25 mouse cellular contexts compared by ENCODE assay signal in genomic region chr19:21520280-21520679, GRCm38 (mm10). TPM values are rescaled to one million over a fixed set of nuclear protein-coding genes. Genes with fewer than 3 reads are reported as not detected.
"Had no signal": no experiment of that assay in that cellular context is flagged by ENCODE, and none has a peak within 500 bp of the region (broad histone marks: within the 10 kb centered on the region; RNA-seq: fewer than 3 reads in every experiment).

No protein-coding gene starts in this region.

- H3K4me2 ChIP-seq: heart, embryonic 12.5 days; hindbrain, embryonic 12.5 days; hindbrain, embryonic 14.5 days; intestine, embryonic 15.5 days; limb, embryonic 13.5 days; limb, embryonic 15.5 days; liver, embryonic 12.5 days had no signal

- H3K36me3 ChIP-seq: heart, embryonic 10.5 days; heart, embryonic 12.5 days; hindbrain, embryonic 10.5 days; hindbrain, embryonic 12.5 days; intestine, embryonic 15.5 days; limb, embryonic 13.5 days; limb, embryonic 15.5 days; liver, embryonic 12.5 days had no signal

- DNase-seq: gastrocnemius, postnatal 14 days; gastrocnemius, postnatal 36 days; heart, adult 18-20 months; heart, postnatal 10 days; heart, postnatal 4 days; kidney, adult 18-20 months; kidney, adult 8-10 months; kidney, postnatal 10 days; kidney, postnatal 25 days; layer of hippocampus, adult 9-11 months; layer of hippocampus, postnatal 36 days; left cerebral cortex, postnatal 4 days had no signal

- H3K9ac ChIP-seq: heart, embryonic 12.5 days; hindbrain, embryonic 12.5 days; hindbrain, embryonic 14.5 days; intestine, embryonic 15.5 days; limb, embryonic 13.5 days; limb, embryonic 15.5 days; liver, embryonic 12.5 days had no signal

- H3K27ac ChIP-seq: heart, embryonic 10.5 days; hindbrain, embryonic 10.5 days; hindbrain, embryonic 12.5 days; hindbrain, embryonic 14.5 days; intestine, embryonic 15.5 days; limb, embryonic 13.5 days; limb, embryonic 15.5 days; liver, embryonic 12.5 days had no signal

- H3K4me1 ChIP-seq: heart, embryonic 10.5 days; heart, embryonic 12.5 days; hindbrain, embryonic 10.5 days; hindbrain, embryonic 12.5 days; intestine, embryonic 15.5 days; limb, embryonic 13.5 days; limb, embryonic 15.5 days; liver, embryonic 12.5 days had no signal

- H3K4me3 ChIP-seq: heart, embryonic 10.5 days; heart, embryonic 12.5 days; hindbrain, embryonic 10.5 days; hindbrain, embryonic 12.5 days; intestine, embryonic 15.5 days; limb, embryonic 13.5 days; limb, embryonic 15.5 days; liver, embryonic 12.5 days had no signal

- ATAC-seq: hindbrain, embryonic 16.5 days; inflammation-experienced regulatory T-cells, adult 6 months; intestine, embryonic 15.5 days; intestine, postnatal 0 days; liver, embryonic 12.5 days had no signal

- H3K27me3 ChIP-seq: heart, embryonic 12.5 days; hindbrain, embryonic 12.5 days; intestine, embryonic 15.5 days; limb, embryonic 13.5 days; limb, embryonic 15.5 days; liver, embryonic 12.5 days had no signal

- H3K9me3 ChIP-seq: heart, embryonic 10.5 days; heart, embryonic 12.5 days; hindbrain, embryonic 10.5 days; hindbrain, embryonic 12.5 days; intestine, embryonic 15.5 days; limb, embryonic 13.5 days; limb, embryonic 15.5 days; liver, embryonic 12.5 days had no signal

RNA-seq across cellular contexts. Expression of gene Gda, which starts 47.0 kb away (rescaled TPM):
- polyA plus RNA-seq: hindbrain, embryonic 10.5 days; limb, embryonic 11.5 days had no signal
